Mouse (Mus musculus): ENCODE results near the gene Zfp420.
"Not testable (repeated sequence)": the region's sequence is repeated elsewhere in the genome, so short reads cannot be mapped to it uniquely, and the experiment has no call there.

The Zfp420 gene

DNA sequence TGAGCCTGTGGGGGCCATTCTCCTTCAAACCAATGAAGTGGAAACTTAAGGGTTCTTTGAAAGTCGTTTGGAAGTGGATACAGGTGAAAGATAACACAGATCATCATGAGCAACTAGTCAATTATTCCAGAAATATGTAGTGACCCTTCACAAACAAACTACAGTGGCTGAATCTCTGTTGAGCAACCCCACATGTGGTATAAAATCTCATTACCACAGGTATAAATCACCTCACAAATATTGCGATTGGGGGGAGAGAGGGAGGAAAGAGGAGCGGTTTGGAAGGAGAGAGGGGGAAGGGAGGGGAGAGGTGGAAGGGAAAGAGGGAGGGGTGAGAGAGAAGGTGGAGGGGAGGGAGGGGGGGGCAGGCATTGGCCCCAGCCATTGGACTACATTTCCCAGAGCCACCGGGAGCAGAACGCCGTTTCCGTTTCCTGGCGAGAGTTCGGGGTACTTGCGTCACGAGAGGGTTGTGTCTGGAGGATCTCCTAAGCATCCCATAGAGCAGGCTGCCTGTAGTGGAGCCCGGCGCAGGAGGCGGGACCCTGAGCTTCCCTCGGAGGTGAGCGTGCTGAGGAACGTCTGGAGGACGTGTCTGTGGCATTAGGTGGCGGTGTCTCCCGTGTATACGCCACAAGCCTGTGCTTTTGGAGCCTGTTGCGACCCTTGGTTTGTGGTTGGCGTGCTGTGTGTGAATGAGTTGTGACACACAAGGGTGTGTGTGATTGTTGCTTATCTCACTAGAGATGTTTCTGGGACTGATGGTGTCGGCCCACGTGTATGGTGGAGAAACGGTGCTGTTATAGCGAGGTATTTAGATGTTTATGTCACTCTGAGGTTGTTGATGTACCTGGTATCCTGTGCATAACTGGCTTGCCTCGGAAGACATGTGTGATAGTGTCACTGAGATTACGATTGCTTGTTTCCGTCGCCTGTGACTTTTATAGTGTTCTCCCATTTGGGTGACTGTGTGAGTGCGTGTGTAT is at the start of gene Zfp420:
Zfp420 (plus strand) TSS at position 448 of the 986 bp plus-strand sequence.
- peak; percentile 83 for DNase-seq (ENCODE audit: low spot score)

DNA sequence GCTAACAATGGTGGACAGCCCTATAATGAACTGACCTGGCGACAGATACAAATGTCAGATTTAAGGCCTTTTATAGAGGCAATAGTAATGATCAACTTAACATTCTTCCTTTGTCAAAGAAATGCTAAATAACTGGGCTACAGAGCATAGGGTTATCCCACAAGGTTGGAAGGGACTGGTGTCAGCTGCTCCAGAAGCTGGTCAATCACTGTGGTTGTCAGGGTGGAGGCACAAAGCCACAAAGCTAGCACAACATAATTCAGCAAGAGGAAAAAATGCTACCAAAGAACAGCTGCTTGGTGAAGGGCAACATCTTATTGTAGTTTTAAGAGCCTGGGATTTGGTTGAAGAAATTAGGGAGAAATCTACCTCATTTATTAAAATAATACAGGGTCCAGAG is 47.5 kb upstream of the Zfp420 start:
- DNase-seq (ENCODE audit: low spot score): no peak

DNA sequence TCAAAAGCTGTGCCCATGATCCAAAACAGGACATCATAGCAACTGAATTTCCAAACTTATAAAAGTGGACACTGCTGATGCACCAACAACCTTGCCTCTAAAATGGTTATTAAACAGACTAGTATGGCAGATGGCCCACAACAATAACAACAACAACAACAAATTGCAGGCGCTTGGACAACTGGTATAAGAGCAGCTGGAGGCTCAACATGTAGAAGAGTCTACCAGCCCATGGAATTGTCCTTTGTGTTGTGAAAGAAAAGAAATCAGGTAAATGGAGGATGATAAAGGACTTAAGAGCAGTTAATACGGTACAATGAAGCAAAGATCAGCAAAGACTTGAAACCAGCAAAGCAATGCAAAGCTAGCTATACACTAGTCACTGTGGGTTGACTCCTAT is 45.4 kb upstream of the Zfp420 start:
- DNase-seq (ENCODE audit: low spot score): no peak

GRCm38 (mm10) chr7:29815061-29815784 is 44.6 kb upstream of the Zfp420 start:
- no peak for DNase-seq (ENCODE audit: low spot score)

DNA sequence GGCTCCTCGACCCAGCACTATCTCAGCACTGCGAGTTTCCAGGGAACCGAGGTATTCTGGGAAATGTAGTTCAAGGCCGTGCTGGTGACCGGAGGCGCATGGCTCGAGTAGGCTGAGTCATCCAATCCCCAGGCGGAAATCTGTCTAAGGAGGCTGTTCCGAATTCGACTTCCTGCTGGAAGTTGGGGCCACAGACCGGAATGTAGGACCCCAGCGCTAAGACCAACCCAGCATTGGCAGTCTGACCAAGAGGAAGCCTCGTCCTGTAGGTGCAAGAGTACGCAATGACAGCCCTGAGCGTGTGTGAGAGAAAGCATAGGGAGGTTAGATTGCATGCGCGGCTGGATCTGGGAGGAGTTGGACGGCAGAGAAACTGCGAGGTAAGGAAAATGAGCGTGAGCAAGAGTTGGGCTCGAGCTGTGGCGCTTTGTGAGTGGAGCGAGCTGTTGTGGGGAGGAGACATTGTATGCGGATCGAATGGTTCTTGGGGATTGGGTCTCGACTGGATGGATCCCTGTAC is 43.8 kb upstream of the Zfp420 start, which contains the start of gene Zfp790:
Zfp790 (plus strand) TSS at position 205 of the 520 bp plus-strand sequence.
- DNase-seq (ENCODE audit: low spot score): peak; percentile 79

- peak; percentile 43 for DNase-seq (ENCODE audit: low spot score)
Observed at GRCm38 (mm10) chr7:29818619-29819254, 41.0 kb upstream of the Zfp420 start.

DNA sequence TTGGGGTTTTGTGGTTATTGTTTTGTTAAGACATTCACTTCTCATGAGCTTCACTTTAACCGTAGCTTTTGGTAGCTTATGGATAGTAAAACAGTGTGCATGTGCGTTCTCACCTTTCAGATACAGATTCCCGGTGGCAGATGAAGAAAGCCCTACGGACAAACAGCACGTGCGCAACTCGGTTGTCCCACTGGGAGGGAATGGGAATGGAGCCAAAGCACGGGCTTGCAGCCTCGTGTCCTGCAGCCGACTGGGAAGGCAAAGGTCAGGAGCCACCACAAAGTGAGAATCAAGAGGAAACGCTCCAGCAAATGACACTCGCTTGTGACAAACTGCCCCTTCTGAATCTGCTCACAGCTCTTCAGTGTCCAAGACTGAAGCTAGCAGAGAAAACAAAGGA is 31.8 kb upstream of the Zfp420 start:
- no peak for DNase-seq (ENCODE audit: low spot score)

- no peak for DNase-seq (ENCODE audit: low spot score)
Observed at GRCm38 (mm10) chr7:29829804-29830203, 30.0 kb upstream of the Zfp420 start.

DNA sequence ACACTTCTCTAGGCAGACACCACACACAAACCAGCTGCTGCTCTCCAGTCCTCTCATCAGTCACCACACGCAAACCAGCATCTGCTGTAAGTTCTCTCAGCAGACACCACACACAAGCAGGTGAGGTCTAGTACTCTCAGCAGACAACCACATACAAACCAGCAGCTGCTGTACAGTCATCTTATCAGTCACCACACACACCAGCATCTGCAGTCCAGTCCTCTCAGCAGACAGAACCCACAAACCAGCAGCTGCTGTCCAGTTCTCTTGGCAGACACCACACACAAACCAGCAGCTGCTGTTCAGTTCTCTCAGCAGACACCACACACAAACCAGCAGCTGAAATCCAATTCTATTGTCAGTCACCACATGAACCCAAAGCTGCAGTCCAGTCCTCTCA is 23.0 kb upstream of the Zfp420 start:
- no peak for DNase-seq (ENCODE audit: low spot score)

DNA sequence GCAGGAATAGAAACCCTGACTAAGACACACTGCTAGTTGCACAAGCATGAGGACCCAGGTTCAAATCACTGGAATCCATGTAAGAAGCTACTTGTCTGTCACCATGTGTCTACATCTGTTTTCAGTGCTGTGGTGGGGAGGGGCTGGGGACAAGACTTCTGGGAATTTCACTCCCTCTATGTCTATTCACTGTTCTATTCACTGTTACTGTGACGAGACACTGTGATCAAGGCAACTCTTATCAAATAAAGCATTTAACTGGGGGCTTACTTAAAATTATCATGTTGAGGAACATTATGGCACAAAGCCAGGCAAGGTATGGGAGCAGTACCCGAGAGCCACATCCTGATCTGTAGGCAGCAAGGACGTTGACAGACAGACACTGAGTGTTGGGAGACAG is 20.5 kb upstream of the Zfp420 start:
- no peak for DNase-seq (ENCODE audit: low spot score)

- no peak for DNase-seq (ENCODE audit: low spot score)
Observed at GRCm38 (mm10) chr7:29842105-29842504, 17.7 kb upstream of the Zfp420 start.

- no peak for DNase-seq (ENCODE audit: low spot score)
Observed at GRCm38 (mm10) chr7:29844616-29845015, 15.2 kb upstream of the Zfp420 start.

DNA sequence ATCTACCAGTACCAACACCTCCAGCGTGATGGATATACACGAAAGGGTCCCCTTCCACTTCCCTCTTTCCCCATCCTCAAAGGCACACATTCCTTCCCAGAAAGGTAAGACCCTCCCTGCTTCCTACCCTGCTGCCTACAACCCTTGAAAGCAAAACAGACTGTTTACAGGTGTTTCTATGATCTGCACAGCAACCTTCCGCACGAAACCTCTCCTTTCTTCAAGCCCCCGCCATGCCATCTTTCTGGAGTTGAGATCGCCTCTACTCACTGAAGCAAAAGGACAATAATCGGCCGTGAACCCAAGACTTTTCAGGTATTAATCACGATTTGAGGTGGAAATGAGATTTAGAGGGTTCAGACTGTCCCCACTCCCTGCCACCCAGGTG is 7.0 kb upstream of the Zfp420 start:
- DNase-seq (ENCODE audit: low spot score): no peak

DNA sequence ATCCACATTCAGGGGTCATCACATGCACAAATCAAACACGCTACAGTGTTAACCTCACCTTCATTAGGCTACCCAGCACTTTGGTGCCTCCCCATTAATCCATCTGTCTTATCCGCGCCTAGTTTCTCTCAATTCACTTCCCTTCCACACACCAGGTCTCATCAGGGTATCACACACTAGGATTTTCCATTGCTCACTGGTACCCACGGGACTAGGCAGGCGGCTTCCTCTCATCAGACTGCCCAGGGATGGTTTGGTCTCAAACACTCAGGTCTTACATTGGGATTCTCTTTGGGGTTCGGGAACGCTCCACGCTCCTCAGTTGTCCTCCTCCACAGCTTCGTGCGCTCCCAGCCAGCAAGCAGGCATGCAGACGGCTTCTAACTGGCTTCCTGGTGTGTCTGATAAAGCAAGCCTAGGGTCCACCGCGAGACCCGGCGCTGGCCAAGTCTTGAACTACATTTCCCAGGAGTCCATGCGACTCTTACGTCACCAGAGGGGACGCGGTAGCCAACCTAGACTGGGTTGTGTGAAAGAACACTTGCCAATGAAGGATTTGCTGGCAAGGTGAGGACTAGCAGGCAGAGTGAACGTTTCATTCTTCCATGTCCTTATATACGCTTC is 6.4 kb upstream of the Zfp420 start, which contains the start of gene Zfp940:
Zfp940 (minus strand) TSS at position 451 of the 624 bp plus-strand sequence.
- DNase-seq (ENCODE audit: low spot score): peak; percentile 71

- no peak for DNase-seq (ENCODE audit: low spot score)
Observed at GRCm38 (mm10) chr7:29861660-29862059, 1.9 kb downstream of the Zfp420 start.

DNA sequence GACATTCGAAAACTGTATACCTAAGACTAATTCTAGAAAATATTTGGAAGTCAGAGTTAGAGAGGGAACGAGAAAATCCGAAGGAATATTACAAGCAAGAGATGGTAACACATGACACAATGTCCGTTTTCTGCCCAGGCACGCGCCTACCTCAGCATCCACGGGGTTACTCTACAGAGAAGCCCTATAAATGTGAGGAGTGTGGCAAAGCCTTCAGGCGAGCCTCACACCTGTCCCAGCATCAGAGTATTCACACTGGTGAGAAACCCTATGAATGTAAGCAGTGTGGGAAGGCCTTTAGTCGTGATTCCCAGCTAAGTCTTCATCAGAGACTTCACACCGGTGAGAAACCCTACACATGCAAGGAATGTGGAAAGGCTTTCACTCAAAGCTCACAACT is 14.5 kb downstream of the Zfp420 start:
- no peak for DNase-seq (ENCODE audit: low spot score)

DNA sequence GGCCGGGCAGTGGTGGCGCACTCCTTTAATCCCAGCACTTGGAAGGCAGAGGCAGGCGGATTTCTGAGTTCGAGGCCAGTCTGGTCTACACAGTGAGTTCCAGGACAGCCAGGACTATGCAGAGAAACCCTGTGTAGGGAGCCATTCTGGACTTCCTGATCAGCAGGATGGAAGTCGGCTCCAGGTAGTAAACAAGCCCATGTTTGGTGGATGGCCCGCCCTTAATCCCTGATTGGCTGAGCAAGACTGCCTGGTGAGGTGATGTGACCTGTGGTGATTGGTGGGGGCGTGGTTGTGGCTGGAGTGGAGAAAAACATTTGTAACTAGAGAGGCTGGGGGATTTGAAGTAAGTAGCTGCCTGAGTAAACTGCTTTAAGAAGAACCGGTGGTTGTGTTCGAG is 17.8 kb downstream of the Zfp420 start:
- not testable (repeated sequence) for DNase-seq (ENCODE audit: low spot score)

DNA sequence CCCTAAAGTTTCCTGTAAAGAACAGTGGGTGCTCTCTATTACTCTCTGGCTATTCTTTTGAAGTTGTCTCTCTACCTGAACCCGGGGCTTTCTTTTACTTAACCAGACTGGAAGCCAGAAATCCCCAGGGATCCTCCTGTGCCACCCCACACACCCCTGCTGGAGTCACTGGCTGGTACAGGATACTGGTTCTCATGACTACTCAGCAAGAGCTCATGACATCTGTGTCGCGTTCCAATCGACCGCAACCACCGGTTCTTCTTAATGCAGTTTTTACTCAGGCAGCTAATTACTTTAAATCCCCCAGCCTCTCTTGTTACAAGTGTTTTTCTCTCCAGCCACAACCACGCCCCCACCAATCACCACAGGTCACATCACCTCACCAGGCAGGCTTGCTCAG is 20.3 kb downstream of the Zfp420 start:
- DNase-seq (ENCODE audit: low spot score): no peak

DNA sequence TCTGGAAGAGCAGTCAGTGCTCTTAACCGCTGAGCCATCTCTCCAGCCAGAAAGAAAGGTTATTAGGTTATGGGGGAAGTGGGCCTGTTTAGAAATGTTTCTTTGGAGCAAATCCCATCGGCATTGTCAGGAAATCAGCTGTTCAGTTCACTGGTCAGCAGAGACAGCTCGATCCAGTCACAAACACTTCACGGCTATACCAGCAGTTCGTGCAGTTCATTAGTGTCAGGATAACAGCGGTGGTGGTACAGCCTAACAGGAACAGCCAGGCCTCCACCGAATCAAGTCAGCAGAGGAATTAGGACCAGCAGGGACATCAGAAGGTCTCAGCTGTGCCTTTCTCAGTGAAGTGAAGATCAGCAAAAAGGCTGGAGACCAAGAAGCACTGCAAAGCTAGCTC is 21.1 kb downstream of the Zfp420 start:
- no peak for DNase-seq (ENCODE audit: low spot score)

- DNase-seq (ENCODE audit: low spot score): no peak
Observed at GRCm38 (mm10) chr7:29890501-29890900, 30.7 kb downstream of the Zfp420 start.

GRCm38 (mm10) chr7:29892756-29893155 is 33.0 kb downstream of the Zfp420 start:
- DNase-seq (ENCODE audit: low spot score): no peak

GRCm38 (mm10) chr7:29898351-29898750 is 38.6 kb downstream of the Zfp420 start:
- DNase-seq (ENCODE audit: low spot score): no peak

Measured in ovary, postnatal 36 days (tissue).